Mouse (Mus musculus): ENCODE data around the gene Mmp19. TPM values are rescaled to one million over a fixed set of nuclear protein-coding genes. Genes with fewer than 3 reads are reported as not detected.
A peak's percentile ranks its signal among the peaks of the same experiment; 100 is the strongest.
"Not testable (repeated sequence)": the region's sequence is repeated elsewhere in the genome, so short reads cannot be mapped to it uniquely, and the experiment has no call there.

The Mmp19 gene
- polyA plus RNA-seq, 1 experiment from 2014 or later, result 0.72 TPM

DNA sequence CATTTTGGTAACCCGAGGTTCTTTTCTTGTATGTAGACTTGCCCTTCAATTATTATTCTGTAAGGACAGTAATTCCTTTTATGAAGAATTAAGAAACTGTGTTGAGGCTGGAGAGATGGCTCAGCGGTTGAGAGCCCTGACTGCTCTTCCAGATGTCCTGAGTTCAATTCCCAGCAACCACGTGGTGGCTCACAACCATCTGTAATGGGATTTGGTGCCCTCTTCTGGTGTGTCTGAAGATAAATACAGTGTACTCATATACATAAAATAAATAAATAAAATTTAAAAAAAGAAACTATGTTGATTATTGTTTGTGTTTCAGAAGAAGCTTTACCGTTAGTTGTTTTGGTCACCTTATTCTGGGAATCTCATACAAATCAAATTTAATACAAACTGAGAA lies 32.4 kb downstream of the Mmp19 start:
- H3K27me3 ChIP-seq (replicated peaks; ENCODE audit: control insufficient read depth, insufficient read depth, low read length); H3K4me1 ChIP-seq (replicated peaks; ENCODE audit: control insufficient read depth, insufficient read depth, low read length); H3K27ac ChIP-seq (ENCODE audit: low read depth); H3K9ac ChIP-seq (ENCODE audit: low read length); ATAC-seq (replicated peaks; ENCODE audit: low FRiP score, low TSS enrichment, low read depth); DNase-seq (ENCODE audit: low spot score); H3K9me3 ChIP-seq (ENCODE audit: control insufficient read depth, low read length): not testable (repeated sequence)
- H3K4me2 ChIP-seq (ENCODE audit: low read length), result peak overlapping the region; percentile 74
- peaks cover 36% of the 10 kb centered on the region for H3K36me3 ChIP-seq (ENCODE audit: control insufficient read depth, insufficient read depth, low read length)
- WGBS, result 76% methylated on average over 4 of the region's 4 CpGs
- peak overlapping the region; percentile 98; the same call in 1 of the 2 replicates for H3K4me3 ChIP-seq (ENCODE audit: low read depth, low read length)

DNA sequence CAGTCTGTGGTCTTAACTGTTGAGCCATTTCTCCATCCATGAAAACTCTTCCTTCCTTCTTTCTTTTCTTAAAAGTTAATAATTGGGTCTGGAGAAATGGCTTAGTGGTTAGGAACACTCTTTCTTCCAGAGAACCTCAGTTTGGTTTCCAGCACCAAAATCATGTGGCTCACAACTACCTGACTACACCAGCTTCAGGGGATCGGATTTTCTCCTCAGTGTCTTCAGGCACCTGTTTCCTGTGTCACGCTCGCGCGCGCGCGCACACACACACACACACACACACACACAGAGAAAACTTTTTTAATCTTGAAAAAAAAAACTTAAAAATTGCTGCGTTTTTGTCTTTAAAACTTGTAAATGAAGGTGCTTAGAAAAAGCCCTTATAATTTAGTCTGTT lies 33.1 kb downstream of the Mmp19 start:
- no peak overlapping the region for H3K4me3 ChIP-seq (ENCODE audit: low read depth, low read length)
- no peak overlapping the region for H3K27ac ChIP-seq (ENCODE audit: low read depth)
- no peaks in the 10 kb centered on the region for H3K27me3 ChIP-seq (replicated peaks; ENCODE audit: control insufficient read depth, insufficient read depth, low read length)
- H3K36me3 ChIP-seq (ENCODE audit: control insufficient read depth, insufficient read depth, low read length), result peaks cover 29% of the 10 kb centered on the region
- no peaks in the 10 kb centered on the region for H3K9me3 ChIP-seq (ENCODE audit: control insufficient read depth, low read length)
- ATAC-seq (replicated peaks; ENCODE audit: low FRiP score, low TSS enrichment, low read depth), result no peak
- DNase-seq (ENCODE audit: low spot score), result no peak
- H3K4me1 ChIP-seq (replicated peaks; ENCODE audit: control insufficient read depth, insufficient read depth, low read length), result peaks cover 10% of the 10 kb centered on the region
- H3K4me2 ChIP-seq (ENCODE audit: low read length), result no peak overlapping the region
- no peak overlapping the region for H3K9ac ChIP-seq (ENCODE audit: low read length)
- WGBS, result 95% methylated on average over 9 of the region's 9 CpGs

DNA sequence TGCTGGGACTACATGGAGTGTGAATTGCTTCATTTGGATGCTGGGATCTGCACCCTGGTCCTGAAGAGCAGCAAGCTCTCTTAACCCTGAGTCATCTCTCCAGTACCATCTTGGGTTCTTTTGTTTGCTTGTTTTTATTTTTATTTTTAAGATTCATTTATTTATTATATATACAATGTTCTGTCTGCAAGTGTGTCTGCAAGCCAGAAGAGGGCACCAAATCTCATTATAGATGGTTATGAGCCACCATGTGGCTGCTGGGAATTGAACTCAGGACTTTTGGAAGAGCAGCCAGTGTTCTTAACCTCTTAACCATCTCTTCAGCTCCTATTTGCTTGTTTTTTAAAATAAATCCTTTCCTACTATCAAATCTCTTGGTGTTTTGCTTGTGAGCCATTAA lies 46.7 kb downstream of the Mmp19 start:
- Histone ChIP-seq H3K4me2 (ENCODE audit: low read length) (no peak overlapping the region), H3K27ac (ENCODE audit: low read depth) (no peak overlapping the region), H3K4me3 (ENCODE audit: low read depth, low read length) (no peak overlapping the region), H3K36me3 (ENCODE audit: control insufficient read depth, insufficient read depth, low read length) (peaks cover 77% of the 10 kb centered on the region), H3K27me3 (replicated peaks; ENCODE audit: control insufficient read depth, insufficient read depth, low read length) (no peaks in the 10 kb centered on the region), H3K4me1 (replicated peaks; ENCODE audit: control insufficient read depth, insufficient read depth, low read length) (no peaks in the 10 kb centered on the region), H3K9me3 (ENCODE audit: control insufficient read depth, low read length) (no peaks in the 10 kb centered on the region), H3K9ac (ENCODE audit: low read length) (no peak overlapping the region)
- DNase-seq (ENCODE audit: low spot score), result no peak
- no peak for ATAC-seq (replicated peaks; ENCODE audit: low FRiP score, low TSS enrichment, low read depth)

DNA sequence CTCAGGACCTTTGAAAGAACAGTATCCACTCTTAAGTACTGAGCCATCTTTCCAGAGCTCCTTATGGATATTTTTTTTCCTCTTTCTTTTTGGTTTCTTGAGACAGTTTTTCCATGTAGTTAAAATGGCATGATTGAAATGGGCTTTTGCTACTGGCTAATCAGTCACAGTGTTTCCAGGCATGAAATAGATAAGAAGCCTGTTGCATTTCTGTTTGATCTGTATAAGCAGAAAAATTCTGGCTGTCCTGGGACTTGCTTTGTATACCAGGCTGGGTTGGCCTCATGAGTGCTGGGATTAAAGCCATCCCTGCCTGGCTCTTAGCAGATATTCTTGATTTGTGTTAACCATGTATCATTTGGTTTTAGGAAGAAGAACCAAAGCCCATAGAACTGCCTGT lies 48.7 kb downstream of the Mmp19 start:
- Histone ChIP-seq H3K27me3 (replicated peaks; ENCODE audit: control insufficient read depth, insufficient read depth, low read length) (no peaks in the 10 kb centered on the region), H3K9me3 (ENCODE audit: control insufficient read depth, low read length) (no peaks in the 10 kb centered on the region), H3K4me3 (ENCODE audit: low read depth, low read length) (no peak overlapping the region), H3K4me1 (replicated peaks; ENCODE audit: control insufficient read depth, insufficient read depth, low read length) (no peaks in the 10 kb centered on the region), H3K4me2 (ENCODE audit: low read length) (no peak overlapping the region), H3K36me3 (ENCODE audit: control insufficient read depth, insufficient read depth, low read length) (peaks cover 77% of the 10 kb centered on the region), H3K9ac (ENCODE audit: low read length) (no peak overlapping the region), H3K27ac (ENCODE audit: low read depth) (no peak overlapping the region)
- no peak for ATAC-seq (replicated peaks; ENCODE audit: low FRiP score, low TSS enrichment, low read depth)
- DNase-seq (ENCODE audit: low spot score), result no peak

DNA sequence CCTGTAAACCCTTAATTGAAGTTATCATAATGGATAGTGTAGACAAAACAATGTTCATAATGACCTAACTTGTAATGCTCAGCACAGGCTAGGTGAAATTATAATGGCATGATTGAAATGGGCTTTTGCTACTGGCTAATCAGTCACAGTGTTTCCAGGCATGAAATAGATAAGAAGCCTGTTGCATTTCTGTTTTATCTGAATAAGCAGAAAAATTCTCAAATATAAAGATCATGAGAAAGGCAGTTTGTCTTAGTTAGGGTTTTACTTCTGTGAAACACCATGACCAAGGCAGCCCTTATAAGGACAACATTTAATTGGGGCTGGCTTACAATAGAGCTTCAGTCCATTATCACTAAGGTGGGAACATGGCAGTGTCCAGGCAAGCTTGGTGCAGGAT lies 49.9 kb downstream of the Mmp19 start:
- no peaks in the 10 kb centered on the region for H3K27me3 ChIP-seq (replicated peaks; ENCODE audit: control insufficient read depth, insufficient read depth, low read length)
- no peak overlapping the region for H3K9ac ChIP-seq (ENCODE audit: low read length)
- H3K9me3 ChIP-seq (ENCODE audit: control insufficient read depth, low read length), result no peaks in the 10 kb centered on the region
- H3K27ac ChIP-seq (ENCODE audit: low read depth), result no peak overlapping the region
- no peaks in the 10 kb centered on the region for H3K4me1 ChIP-seq (replicated peaks; ENCODE audit: control insufficient read depth, insufficient read depth, low read length)
- ATAC-seq (replicated peaks; ENCODE audit: low FRiP score, low TSS enrichment, low read depth), result no peak
- DNase-seq (ENCODE audit: low spot score), result no peak
- no peak overlapping the region for H3K4me3 ChIP-seq (ENCODE audit: low read depth, low read length)
- H3K36me3 ChIP-seq (ENCODE audit: control insufficient read depth, insufficient read depth, low read length), result peaks cover 72% of the 10 kb centered on the region
- H3K4me2 ChIP-seq (ENCODE audit: low read length), result no peak overlapping the region

DNA sequence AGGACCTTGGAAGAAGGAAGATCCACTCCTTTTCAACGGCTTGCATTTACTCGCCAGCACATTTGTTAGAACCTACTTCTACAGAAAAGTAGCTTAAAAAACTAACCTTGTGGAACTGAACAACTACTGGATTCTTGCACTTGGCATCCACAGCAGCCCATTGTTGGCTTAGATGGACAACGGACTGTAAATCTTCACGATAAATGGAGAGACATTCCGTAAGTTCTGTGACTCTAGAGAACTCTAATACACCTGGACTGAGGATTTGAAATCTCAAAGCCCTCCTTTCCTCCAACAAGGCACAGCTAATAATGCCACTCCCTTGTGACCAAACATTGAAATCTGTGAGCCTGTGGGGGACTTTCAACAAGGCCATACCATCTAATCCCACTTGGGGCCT lies 52.5 kb downstream of the Mmp19 start:
- ATAC-seq (replicated peaks; ENCODE audit: low FRiP score, low TSS enrichment, low read depth) (no peak), DNase-seq (ENCODE audit: low spot score) (no peak)
- no peak overlapping the region for H3K4me3 ChIP-seq (ENCODE audit: low read depth, low read length)
- H3K36me3 ChIP-seq (ENCODE audit: control insufficient read depth, insufficient read depth, low read length), result peaks cover 75% of the 10 kb centered on the region
- no peak overlapping the region for H3K4me2 ChIP-seq (ENCODE audit: low read length)
- no peaks in the 10 kb centered on the region for H3K27me3 ChIP-seq (replicated peaks; ENCODE audit: control insufficient read depth, insufficient read depth, low read length)
- H3K4me1 ChIP-seq (replicated peaks; ENCODE audit: control insufficient read depth, insufficient read depth, low read length), result no peaks in the 10 kb centered on the region
- WGBS, result 90% methylated on average over 5 of the region's 5 CpGs
- H3K9me3 ChIP-seq (ENCODE audit: control insufficient read depth, low read length), result no peaks in the 10 kb centered on the region
- H3K27ac ChIP-seq (ENCODE audit: low read depth), result no peak overlapping the region
- no peak overlapping the region for H3K9ac ChIP-seq (ENCODE audit: low read length)

DNA sequence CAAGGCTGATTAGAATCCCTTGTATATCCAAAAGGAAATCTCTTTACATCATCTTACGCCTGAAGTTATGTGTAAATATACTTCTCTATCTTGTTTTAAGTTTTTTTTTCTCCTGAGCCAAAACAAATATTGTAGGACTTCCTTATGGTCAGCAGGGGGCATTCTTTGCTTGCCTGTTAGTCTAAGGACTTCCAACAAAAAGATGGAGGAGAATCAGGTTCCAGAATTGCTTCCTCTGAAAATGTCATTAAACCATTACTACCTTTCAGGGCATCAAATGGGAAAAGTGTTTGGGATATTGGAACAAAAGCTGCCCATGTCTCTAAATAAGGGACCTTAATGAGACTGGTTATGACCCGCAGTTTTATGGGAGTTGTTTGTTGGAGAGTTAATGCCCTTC lies 54.8 kb downstream of the Mmp19 start:
- ATAC-seq (replicated peaks; ENCODE audit: low FRiP score, low TSS enrichment, low read depth), result no peak

DNA sequence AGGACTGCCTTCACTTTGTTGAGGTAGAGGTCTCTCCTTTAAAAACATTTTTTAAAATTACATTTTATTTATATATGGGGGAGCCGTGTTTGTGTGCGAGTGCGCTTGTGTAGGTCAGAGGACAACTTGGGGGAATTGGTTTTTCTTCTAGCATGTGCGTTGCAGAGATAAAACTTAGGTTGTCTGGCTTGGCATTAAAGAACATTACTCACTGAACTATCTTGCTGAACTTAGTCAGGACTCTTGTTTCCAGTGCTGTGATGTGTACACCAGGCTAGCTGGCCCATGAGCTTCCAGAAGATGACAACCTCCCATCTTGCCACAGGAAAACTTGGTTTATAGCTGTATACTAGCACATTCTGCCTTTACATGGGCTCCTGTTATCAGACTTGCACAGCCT lies 56.0 kb downstream of the Mmp19 start:
- H3K4me2 ChIP-seq (ENCODE audit: low read length), result no peak overlapping the region
- H3K27me3 ChIP-seq (replicated peaks; ENCODE audit: control insufficient read depth, insufficient read depth, low read length), result no peaks in the 10 kb centered on the region
- no peak overlapping the region for H3K9ac ChIP-seq (ENCODE audit: low read length)
- H3K9me3 ChIP-seq (ENCODE audit: control insufficient read depth, low read length), result no peaks in the 10 kb centered on the region
- ATAC-seq (replicated peaks; ENCODE audit: low FRiP score, low TSS enrichment, low read depth), result no peak
- H3K4me1 ChIP-seq (replicated peaks; ENCODE audit: control insufficient read depth, insufficient read depth, low read length), result no peaks in the 10 kb centered on the region
- no peak overlapping the region for H3K27ac ChIP-seq (ENCODE audit: low read depth)
- H3K36me3 ChIP-seq (ENCODE audit: control insufficient read depth, insufficient read depth, low read length), result peaks cover 81% of the 10 kb centered on the region
- H3K4me3 ChIP-seq (ENCODE audit: low read depth, low read length), result no peak overlapping the region
- no peak for DNase-seq (ENCODE audit: low spot score)
- WGBS, result 93% methylated on average over 4 of the region's 4 CpGs

More for the DNA sequence above, 54.8 kb downstream of the Mmp19 start:
- Histone ChIP-seq H3K9ac (ENCODE audit: low read length) (no peak overlapping the region), H3K4me1 (replicated peaks; ENCODE audit: control insufficient read depth, insufficient read depth, low read length) (no peaks in the 10 kb centered on the region), H3K9me3 (ENCODE audit: control insufficient read depth, low read length) (no peaks in the 10 kb centered on the region), H3K4me2 (ENCODE audit: low read length) (no peak overlapping the region), H3K4me3 (ENCODE audit: low read depth, low read length) (no peak overlapping the region), H3K27ac (ENCODE audit: low read depth) (no peak overlapping the region), H3K36me3 (ENCODE audit: control insufficient read depth, insufficient read depth, low read length) (peaks cover 83% of the 10 kb centered on the region), H3K27me3 (replicated peaks; ENCODE audit: control insufficient read depth, insufficient read depth, low read length) (no peaks in the 10 kb centered on the region)
- DNase-seq (ENCODE audit: low spot score), result no peak
- WGBS, result 74% methylated on average over 2 of the region's 2 CpGs

DNA sequence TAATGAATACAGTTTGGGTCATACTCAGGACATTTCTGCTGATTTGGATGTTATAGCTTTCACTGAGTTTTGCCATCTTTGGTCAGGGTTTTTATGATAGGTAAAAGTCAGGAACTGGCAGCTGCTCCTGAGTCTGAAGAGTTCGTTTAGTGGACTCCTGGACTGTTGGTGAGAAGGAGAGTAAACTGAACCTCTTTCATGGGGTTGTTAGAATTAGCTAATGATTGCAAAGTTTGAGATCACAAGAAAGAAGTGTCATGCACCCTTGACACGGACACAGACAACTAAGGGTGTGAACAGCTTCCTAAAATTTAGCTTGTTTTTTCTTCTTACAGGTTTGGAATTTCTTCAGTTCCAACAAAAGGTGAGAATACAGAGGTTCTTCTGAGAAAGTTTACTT lies 57.7 kb downstream of the Mmp19 start:
- Histone ChIP-seq H3K4me1 (replicated peaks; ENCODE audit: control insufficient read depth, insufficient read depth, low read length) (no peaks in the 10 kb centered on the region), H3K9me3 (ENCODE audit: control insufficient read depth, low read length) (no peaks in the 10 kb centered on the region), H3K36me3 (ENCODE audit: control insufficient read depth, insufficient read depth, low read length) (peaks cover 80% of the 10 kb centered on the region), H3K4me2 (ENCODE audit: low read length) (no peak overlapping the region), H3K9ac (ENCODE audit: low read length) (no peak overlapping the region), H3K4me3 (ENCODE audit: low read depth, low read length) (no peak overlapping the region), H3K27ac (ENCODE audit: low read depth) (no peak overlapping the region), H3K27me3 (replicated peaks; ENCODE audit: control insufficient read depth, insufficient read depth, low read length) (no peaks in the 10 kb centered on the region)
- ATAC-seq (replicated peaks; ENCODE audit: low FRiP score, low TSS enrichment, low read depth) (no peak), DNase-seq (ENCODE audit: low spot score) (no peak)
- WGBS, result 59% methylated on average over 2 of the region's 2 CpGs

Data from intestine, embryonic 14.5 days (tissue).